Mouse (Mus musculus): ENCODE measurements around the gene Map2k2. TPM values are rescaled to one million over a fixed set of nuclear protein-coding genes. Genes with fewer than 3 reads are reported as not detected.
A peak's percentile ranks its signal among the peaks of the same experiment; 100 is the strongest.

Gene Map2k2
- polyA plus RNA-seq, 1 experiment from 2014 or later = 130 TPM

DNA sequence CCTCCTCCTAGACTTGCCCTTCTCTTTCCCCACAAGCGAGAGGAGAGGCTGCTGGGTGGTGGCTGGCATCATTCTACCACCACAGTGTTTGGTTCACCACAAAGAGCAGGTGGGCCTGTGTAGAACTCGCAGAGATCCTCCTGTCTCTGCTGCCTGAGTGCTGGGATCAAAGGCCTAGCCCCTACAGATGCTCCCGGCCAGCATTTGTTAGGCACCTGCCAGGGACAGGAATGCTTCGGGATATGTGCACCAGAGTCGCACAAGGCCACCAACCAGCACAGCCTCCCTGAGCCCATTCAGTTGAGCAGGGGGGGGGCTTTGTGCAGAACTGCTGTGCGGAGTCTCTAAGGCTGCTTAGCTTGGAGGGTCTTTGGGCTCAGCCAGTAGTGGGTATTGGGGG lies 39.6 kb downstream of the Map2k2 start:
- H3K4me2 ChIP-seq = no peak overlapping the region
- H3K36me3 ChIP-seq = peaks cover 68% of the 10 kb centered on the region
- H3K27me3 ChIP-seq = no peaks in the 10 kb centered on the region
- no peaks in the 10 kb centered on the region for H3K9me3 ChIP-seq (replicated peaks)
- no peak overlapping the region for H3K27ac ChIP-seq
- WGBS = 95% methylated on average over 6 of the region's 6 CpGs
- no peak overlapping the region for H3K4me3 ChIP-seq
- ATAC-seq (replicated peaks; ENCODE audit: insufficient number of reproducible peaks, insufficient read depth, low FRiP score, low read depth) = no peak
- H3K9ac ChIP-seq = no peak overlapping the region
- peaks cover 44% of the 10 kb centered on the region for H3K4me1 ChIP-seq (replicated peaks)

DNA sequence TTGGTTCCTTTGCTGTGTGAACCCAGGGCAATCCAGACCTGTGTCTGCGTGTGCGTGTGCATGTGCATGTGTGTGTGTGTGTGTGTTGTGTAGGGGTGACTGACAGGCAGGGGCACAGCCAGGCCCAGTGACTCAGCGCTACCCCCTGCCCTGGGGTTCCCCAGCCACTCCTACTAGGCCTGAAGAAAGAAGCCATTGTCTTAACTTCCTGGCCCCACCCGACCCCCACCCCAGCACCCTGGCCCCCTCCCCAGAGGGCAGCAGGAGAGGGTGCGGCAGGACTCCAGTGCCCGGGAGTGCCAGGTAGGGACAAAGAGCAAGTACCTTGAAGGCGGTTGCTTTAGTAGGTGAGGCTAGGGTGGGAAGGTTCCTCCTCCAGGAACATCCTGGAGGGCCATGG lies 40.1 kb downstream of the Map2k2 start:
- Histone ChIP-seq H3K27me3 (no peaks in the 10 kb centered on the region), H3K9me3 (replicated peaks) (no peaks in the 10 kb centered on the region), H3K4me1 (replicated peaks) (peaks cover 39% of the 10 kb centered on the region), H3K27ac (no peak overlapping the region), H3K9ac (no peak overlapping the region), H3K36me3 (peaks cover 68% of the 10 kb centered on the region), H3K4me2 (no peak overlapping the region), H3K4me3 (no peak overlapping the region)
- ATAC-seq (replicated peaks; ENCODE audit: insufficient number of reproducible peaks, insufficient read depth, low FRiP score, low read depth) = no peak
- WGBS = 85% methylated on average over 7 of the region's 7 CpGs

DNA sequence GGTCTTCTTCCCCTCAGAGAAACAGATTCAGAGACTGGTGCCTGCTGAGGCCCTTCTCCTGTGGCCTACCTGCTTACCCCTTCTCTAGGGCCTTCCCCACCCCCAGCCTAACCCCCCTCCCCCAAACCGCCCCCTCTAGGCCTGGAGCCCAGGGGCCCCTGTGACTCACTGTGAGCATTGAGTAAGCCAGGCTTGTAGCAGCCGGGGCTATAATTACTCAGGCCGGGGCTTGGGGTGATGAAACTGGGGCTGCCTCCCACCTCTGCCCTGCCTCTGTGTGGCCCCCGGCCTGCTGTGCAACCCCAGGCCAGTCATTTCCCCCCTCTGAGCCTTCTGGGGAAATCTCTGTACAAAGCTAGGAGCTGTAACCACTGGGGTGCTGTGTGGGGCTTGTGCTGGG lies 40.6 kb downstream of the Map2k2 start:
- Histone ChIP-seq H3K4me2 (no peak overlapping the region), H3K27ac (no peak overlapping the region), H3K9ac (no peak overlapping the region), H3K4me1 (replicated peaks) (peaks cover 34% of the 10 kb centered on the region), H3K36me3 (peaks cover 68% of the 10 kb centered on the region), H3K9me3 (replicated peaks) (no peaks in the 10 kb centered on the region), H3K27me3 (no peaks in the 10 kb centered on the region), H3K4me3 (no peak overlapping the region)
- WGBS = 69% methylated on average over 4 of the region's 4 CpGs
- no peak for ATAC-seq (replicated peaks; ENCODE audit: insufficient number of reproducible peaks, insufficient read depth, low FRiP score, low read depth)

DNA sequence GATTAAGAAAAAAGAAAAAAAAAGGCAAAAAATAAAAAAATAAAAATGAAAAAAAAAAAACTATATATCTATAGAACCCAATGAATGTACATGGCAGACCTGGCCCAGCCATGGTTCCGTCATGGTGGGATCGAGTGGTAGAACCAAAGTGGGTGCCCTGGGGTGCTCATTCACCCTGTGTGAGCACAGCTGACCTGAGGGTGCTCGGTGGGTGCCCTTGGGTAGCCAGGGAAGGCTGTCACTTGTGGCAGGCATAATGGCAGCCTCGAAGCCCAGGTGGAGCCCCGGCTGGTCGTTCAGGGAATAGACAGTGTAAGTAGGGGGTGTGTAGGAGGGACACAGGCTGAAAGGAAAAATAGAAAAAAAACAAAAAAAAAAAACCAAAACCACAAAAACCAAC lies 45.5 kb downstream of the Map2k2 start:
- peaks cover 17% of the 10 kb centered on the region for H3K4me1 ChIP-seq (replicated peaks)
- no peak for ATAC-seq (replicated peaks; ENCODE audit: insufficient number of reproducible peaks, insufficient read depth, low FRiP score, low read depth)
- no peaks in the 10 kb centered on the region for H3K9me3 ChIP-seq (replicated peaks)
- H3K27me3 ChIP-seq = no peaks in the 10 kb centered on the region
- H3K27ac ChIP-seq = no peak overlapping the region
- H3K36me3 ChIP-seq = peaks cover 69% of the 10 kb centered on the region
- no peak overlapping the region for H3K4me2 ChIP-seq
- H3K9ac ChIP-seq = no peak overlapping the region
- H3K4me3 ChIP-seq = no peak overlapping the region
- WGBS = 72% methylated on average over 6 of the region's 6 CpGs

DNA sequence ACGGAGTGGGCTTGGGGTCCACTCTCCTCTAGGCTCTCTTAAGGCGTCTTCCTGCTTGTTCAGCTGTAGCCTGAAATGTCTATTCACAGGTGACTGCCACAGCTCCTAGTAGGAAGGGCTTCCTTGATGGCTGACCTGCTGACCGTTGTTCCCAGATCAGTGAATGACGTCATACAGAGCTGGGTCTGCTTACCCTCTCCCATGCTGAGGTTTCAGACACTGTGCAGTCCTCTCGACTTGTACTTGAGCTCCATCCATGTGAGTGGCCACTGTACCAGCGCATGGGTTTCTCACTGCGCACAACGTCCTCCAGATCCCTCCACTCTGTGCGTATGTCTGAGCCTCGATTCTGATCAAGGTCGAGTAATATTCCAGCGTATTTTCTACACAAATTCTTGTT lies 46.9 kb downstream of the Map2k2 start:
- peaks cover 69% of the 10 kb centered on the region for H3K36me3 ChIP-seq
- peak overlapping the region; percentile 74 for H3K27ac ChIP-seq
- no peaks in the 10 kb centered on the region for H3K27me3 ChIP-seq
- no peak for ATAC-seq (replicated peaks; ENCODE audit: insufficient number of reproducible peaks, insufficient read depth, low FRiP score, low read depth)
- no peak overlapping the region for H3K4me2 ChIP-seq
- WGBS = 56% methylated on average over 12 of the region's 12 CpGs
- H3K4me1 ChIP-seq (replicated peaks) = peaks cover 13% of the 10 kb centered on the region
- no peak overlapping the region for H3K4me3 ChIP-seq
- H3K9me3 ChIP-seq (replicated peaks) = no peaks in the 10 kb centered on the region
- H3K9ac ChIP-seq = no peak overlapping the region; the same call in 1 of the 2 replicates

DNA sequence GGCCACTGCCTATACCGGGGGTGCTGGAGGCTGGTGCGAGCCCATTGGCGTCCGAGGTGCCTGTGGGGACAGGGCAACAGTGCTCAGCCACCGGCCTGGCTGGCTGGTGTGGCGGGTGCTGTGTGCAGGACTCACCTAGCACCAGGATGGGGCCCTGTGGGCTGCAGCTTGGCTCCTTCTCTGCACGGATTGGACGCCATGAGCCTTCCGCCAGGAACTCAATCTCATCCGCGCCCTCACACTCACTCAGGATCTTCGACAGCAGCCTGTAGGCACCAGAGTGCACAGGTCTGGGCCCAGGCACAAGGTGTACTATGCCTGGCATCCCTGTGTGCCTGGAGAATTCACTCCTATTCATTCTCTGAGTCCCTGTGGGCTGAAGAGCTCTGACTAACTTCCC lies 48.6 kb downstream of the Map2k2 start:
- ATAC-seq (replicated peaks; ENCODE audit: insufficient number of reproducible peaks, insufficient read depth, low FRiP score, low read depth) = no peak
- Histone ChIP-seq H3K4me2 (no peak overlapping the region), H3K9me3 (replicated peaks) (no peaks in the 10 kb centered on the region), H3K4me3 (no peak overlapping the region), H3K27ac (no peak overlapping the region), H3K36me3 (peaks cover 63% of the 10 kb centered on the region), H3K4me1 (replicated peaks) (peaks cover 13% of the 10 kb centered on the region), H3K9ac (no peak overlapping the region), H3K27me3 (no peaks in the 10 kb centered on the region)
- 85% methylated on average over 12 of the region's 12 CpGs for WGBS

DNA sequence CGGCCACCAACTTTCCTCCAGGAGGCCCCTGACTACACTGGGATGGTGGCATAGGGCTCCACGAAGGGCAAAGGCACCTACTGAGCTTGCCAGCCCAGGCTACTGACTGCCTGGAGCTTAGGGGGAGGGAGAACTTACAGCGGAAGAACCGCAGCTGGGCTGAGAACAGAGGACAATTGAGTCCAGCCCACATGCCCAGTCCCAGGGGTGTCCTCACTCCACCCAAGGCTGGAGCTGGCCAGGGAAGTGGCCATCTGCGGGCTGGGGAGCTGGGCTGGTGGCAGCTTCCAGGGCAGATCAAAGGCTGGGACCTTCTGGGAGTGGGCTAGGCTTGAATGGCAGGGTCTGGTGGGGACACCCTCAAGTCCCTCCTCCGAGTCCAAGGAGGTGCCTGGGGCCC lies 49.0 kb downstream of the Map2k2 start:
- Histone ChIP-seq H3K9ac (no peak overlapping the region), H3K36me3 (peaks cover 59% of the 10 kb centered on the region)
- WGBS = 87% methylated on average over 6 of the region's 6 CpGs

DNA sequence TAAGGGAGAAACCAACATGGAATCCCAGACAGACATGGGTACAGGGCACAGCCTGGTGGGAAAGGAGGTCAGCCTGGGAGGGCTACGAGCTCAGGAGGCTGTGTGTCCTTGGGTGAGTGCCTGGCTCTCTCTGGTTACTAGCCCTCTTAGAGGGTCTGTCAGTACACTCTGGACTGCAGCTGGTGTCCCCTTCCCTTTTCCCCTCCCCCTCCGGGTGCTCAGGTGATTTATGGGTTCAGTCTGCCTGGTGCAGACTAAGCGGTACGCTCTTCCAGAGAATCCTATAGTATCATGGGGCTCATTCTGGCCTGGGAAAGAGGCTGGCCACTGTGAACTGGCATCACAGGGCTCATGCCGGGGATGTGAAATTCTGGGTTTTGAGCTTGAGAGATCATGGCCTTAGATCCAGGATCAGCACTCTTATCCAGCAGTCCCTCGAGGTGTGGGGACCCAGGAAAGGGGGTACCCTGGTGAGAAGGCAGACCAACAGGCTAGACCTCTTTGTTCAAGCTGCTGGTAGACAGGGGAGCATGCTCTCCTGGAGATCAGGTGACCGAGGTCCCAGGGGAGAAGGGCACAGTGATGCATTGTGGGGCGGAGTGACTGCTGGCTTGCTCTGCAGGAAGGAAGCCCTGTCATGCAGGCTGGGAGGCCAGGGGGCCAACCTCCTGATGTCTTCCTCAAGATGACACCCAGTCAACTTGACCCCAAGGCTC lies 56.0 kb downstream of the Map2k2 start:
- no peak for ATAC-seq (replicated peaks; ENCODE audit: insufficient number of reproducible peaks, insufficient read depth, low FRiP score, low read depth)
- Histone ChIP-seq H3K9me3 (replicated peaks) (no peaks in the 10 kb centered on the region), H3K4me2 (no peak overlapping the region), H3K27ac (no peak overlapping the region), H3K4me1 (replicated peaks) (peaks cover 17% of the 10 kb centered on the region), H3K27me3 (no peaks in the 10 kb centered on the region), H3K36me3 (peaks cover 38% of the 10 kb centered on the region), H3K4me3 (no peak overlapping the region), H3K9ac (no peak overlapping the region)
- WGBS = 82% methylated on average over 8 of the region's 8 CpGs

More for the DNA sequence above, 49.0 kb downstream of the Map2k2 start:
- Histone ChIP-seq H3K4me1 (replicated peaks) (peaks cover 13% of the 10 kb centered on the region), H3K4me2 (no peak overlapping the region), H3K27ac (no peak overlapping the region), H3K9me3 (replicated peaks) (no peaks in the 10 kb centered on the region), H3K27me3 (no peaks in the 10 kb centered on the region), H3K4me3 (no peak overlapping the region)
- ATAC-seq (replicated peaks; ENCODE audit: insufficient number of reproducible peaks, insufficient read depth, low FRiP score, low read depth) = no peak

DNA sequence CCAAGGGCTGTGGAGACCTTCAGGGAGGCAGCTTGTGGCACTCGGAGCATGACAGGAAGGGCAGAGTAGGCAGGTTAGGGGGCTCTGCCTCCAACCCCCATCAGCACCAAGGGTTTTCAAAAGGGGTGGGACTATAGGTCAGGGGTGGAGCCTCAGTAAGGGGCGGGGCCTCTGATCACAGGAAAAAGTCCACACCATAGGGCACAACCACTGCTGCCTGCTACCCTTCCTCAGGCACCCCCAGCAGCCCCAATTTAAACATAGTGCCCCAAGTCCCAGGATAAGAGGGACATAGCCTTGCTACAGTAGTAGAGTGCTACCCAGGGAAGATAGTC lies 56.6 kb downstream of the Map2k2 start:
- Histone ChIP-seq H3K27ac (no peak overlapping the region), H3K36me3 (peaks cover 33% of the 10 kb centered on the region), H3K4me3 (no peak overlapping the region), H3K9me3 (replicated peaks) (no peaks in the 10 kb centered on the region), H3K27me3 (no peaks in the 10 kb centered on the region), H3K4me1 (replicated peaks) (peaks cover 21% of the 10 kb centered on the region), H3K4me2 (no peak overlapping the region), H3K9ac (no peak overlapping the region)
- no peak for ATAC-seq (replicated peaks; ENCODE audit: insufficient number of reproducible peaks, insufficient read depth, low FRiP score, low read depth)
- 71% methylated on average over 2 of the region's 2 CpGs for WGBS

DNA sequence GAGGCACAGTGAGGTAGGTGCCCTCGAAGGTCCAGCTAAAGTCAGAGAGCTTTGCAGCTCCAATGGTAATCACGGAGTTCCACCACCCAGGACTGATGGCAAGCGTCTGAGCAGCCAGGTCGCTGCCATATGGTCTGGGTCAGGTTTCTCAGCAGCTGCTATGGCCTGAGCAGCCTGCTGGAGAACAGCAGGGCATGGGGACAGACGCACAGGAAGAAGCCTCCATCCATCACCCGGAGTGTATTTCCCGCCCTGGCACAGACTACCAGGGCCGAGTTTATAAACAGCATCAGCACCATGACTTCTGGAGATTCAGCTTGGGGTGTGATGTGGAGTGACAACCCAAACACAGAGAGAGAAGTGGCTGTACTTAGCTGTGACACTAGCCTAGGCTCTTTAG lies 59.4 kb downstream of the Map2k2 start:
- WGBS = 79% methylated on average over 8 of the region's 8 CpGs

DNA sequence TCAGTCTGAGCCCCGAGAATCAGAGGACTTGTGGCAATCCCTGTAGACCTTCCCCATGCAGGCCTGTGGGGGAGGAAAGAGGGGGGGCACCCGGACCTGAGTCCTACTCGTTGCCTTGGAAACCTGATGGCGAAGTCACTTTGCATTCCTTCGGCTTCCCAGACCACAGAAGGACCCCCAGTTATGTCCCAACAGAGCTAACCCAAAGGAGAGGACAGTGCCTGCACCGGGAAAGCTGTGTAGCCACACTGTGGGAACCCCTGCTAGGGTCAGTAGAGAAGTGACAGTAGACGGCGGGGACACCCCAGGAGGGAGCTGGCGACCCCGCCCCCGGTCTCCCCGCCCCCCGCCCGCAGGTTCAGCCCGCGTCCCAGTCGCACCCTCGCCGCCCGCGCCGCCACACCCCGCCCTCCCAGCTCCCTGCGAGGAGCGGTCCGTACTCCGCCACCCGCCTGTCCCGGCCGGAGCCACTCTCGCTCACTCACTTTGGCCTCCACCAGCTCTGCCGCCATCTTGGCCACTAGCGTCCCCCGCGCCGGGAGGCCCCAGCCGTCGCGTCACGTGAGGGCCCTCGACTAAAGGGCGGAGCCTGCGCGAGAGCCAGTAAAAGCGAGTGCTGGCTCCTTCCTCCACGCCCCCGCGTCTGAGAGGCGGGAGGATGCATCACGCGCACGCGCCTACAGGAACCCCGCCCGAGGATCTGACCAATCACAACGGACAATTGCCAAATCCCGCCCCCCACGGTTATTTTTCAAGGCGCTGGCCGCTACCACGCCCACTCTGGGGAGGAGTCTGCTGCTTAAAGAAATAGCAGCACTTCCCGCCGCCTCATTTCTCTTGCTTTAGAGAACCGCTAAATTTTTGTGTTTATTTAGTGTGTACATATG lies 61.7 kb downstream of the Map2k2 start, which contains the start of gene Pias4:
Pias4 (minus strand) TSS at position 724 of the 887 bp plus-strand sequence.
- under 1% methylated on average over 62 of the region's 64 CpGs for WGBS
- Histone ChIP-seq H3K4me1 (replicated peaks) (peaks cover 25% of the 10 kb centered on the region), H3K4me3 (peak within 1 kb of the TSS; percentile 84), H3K9me3 (replicated peaks) (no peaks in the 10 kb centered on the region), H3K9ac (peak within 1 kb of the TSS; percentile 94), H3K27ac (peak within 1 kb of the TSS; percentile 83), H3K27me3 (no peaks in the 10 kb centered on the region), H3K36me3 (peaks cover 3% of the 10 kb centered on the region), H3K4me2 (peak within 1 kb of the TSS; percentile 91)
- ATAC-seq (replicated peaks; ENCODE audit: insufficient number of reproducible peaks, insufficient read depth, low FRiP score, low read depth) = peak; percentile 92

More for the DNA sequence above, 59.4 kb downstream of the Map2k2 start:
- Histone ChIP-seq H3K4me2 (no peak overlapping the region), H3K27ac (no peak overlapping the region), H3K4me3 (no peak overlapping the region), H3K36me3 (peaks cover 19% of the 10 kb centered on the region), H3K4me1 (replicated peaks) (peaks cover 30% of the 10 kb centered on the region), H3K9me3 (replicated peaks) (no peaks in the 10 kb centered on the region), H3K9ac (no peak overlapping the region), H3K27me3 (no peaks in the 10 kb centered on the region)
- ATAC-seq (replicated peaks; ENCODE audit: insufficient number of reproducible peaks, insufficient read depth, low FRiP score, low read depth) = no peak
